Mouse (Mus musculus) thymus, adult 2 months (tissue): ENCODE results near the gene Mtmr3.

ENCODE experiments used
- CTCF ChIP-seq: fragments of 200-500 bp; IDR thresholded peaks from 2 replicates; pipeline ENCODE4 v1.5.1; 2012; ENCODE audit warnings: mild to moderate bottlenecking, control low read depth, low read length, moderate library complexity, borderline replicate concordance; ENCODE audit not compliant: control insufficient read depth, poor library complexity, insufficient read depth; ENCODE audit errors: extremely low read depth
- POLR2A ChIP-seq: fragments of 200-500 bp; IDR thresholded peaks from 2 replicates; pipeline ENCODE4 v1.6.1; 2012; ENCODE audit warnings: mild to moderate bottlenecking, low read length, control low read depth, moderate library complexity; ENCODE audit not compliant: control insufficient read depth, poor library complexity, insufficient read depth; ENCODE audit errors: extremely low read depth

DNA sequence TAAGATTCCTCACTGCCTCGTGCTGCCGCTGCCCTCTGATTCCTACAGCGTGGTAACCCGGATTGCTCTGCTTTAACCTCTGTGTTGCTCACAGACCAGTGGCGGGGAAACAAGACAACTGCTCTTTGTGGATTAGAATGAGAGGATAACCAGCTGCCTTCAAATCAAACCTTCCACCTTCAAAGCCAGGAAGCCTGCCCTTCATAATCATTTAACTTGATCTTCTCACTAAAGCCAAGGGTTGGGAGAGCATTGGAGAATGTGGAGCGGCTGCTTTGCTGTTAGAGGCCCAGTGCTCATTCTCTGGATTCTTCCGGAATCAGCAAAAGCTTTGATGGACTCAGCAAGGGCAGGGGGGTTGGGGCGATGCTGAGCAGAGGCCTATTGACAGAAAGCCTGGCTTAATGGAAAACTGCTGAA lies 35.2 kb upstream of the Mtmr3 start:
- TF ChIP-seq CTCF (no peak), POLR2A (no peak)
